Mouse (Mus musculus): ENCODE measurements around the gene Fahd2a.

Fahd2a gene

GRCm38 (mm10) chr2:127435135-127435534, 9.2 kb downstream of the Fahd2a start:
- in situ Hi-C loops (cut with MboI; ENCODE audit: unreplicated experiment in 2 of 2): loop anchor here in 1 of 2 experiments (5.0 kb wide), 1 partner anchor 263 kb away; no protein-coding TSS in a partner anchor

- in situ Hi-C loops (cut with MboI; ENCODE audit: unreplicated experiment in 2 of 2): no loop called here
Observed at GRCm38 (mm10) chr2:127433487-127434295, 10.7 kb downstream of the Fahd2a start.

GRCm38 (mm10) chr2:127430238-127430637, 14.1 kb downstream of the Fahd2a start:
- in situ Hi-C loops (cut with MboI; ENCODE audit: unreplicated experiment in 2 of 2): no loop called here

GRCm38 (mm10) chr2:127424977-127425376, 19.4 kb downstream of the Fahd2a start, which contains the start of gene Gpat2:
Gene Gpat2 (plus strand): TSS chr2:127425199.
- in situ Hi-C loops (cut with MboI; ENCODE audit: unreplicated experiment in 2 of 2): loop anchor here in 1 of 2 experiments (5.0 kb wide), 1 partner anchor 53 kb away; no protein-coding TSS in a partner anchor

GRCm38 (mm10) chr2:127418266-127418970, 25.9 kb downstream of the Fahd2a start:
- in situ Hi-C loops (cut with MboI; ENCODE audit: unreplicated experiment in 2 of 2): no loop called here

- in situ Hi-C loops (cut with MboI; ENCODE audit: unreplicated experiment in 2 of 2): no loop called here
Observed at GRCm38 (mm10) chr2:127416706-127417105, 27.7 kb downstream of the Fahd2a start.

GRCm38 (mm10) chr2:127415806-127416205, 28.6 kb downstream of the Fahd2a start:
- in situ Hi-C loops (cut with MboI; ENCODE audit: unreplicated experiment in 2 of 2): no loop called here

GRCm38 (mm10) chr2:127411126-127411525, 33.2 kb downstream of the Fahd2a start:
- in situ Hi-C loops (cut with MboI; ENCODE audit: unreplicated experiment in 2 of 2): no loop called here

- in situ Hi-C loops (cut with MboI; ENCODE audit: unreplicated experiment in 2 of 2): no loop called here
Observed at GRCm38 (mm10) chr2:127398738-127399137, 45.6 kb downstream of the Fahd2a start.

GRCm38 (mm10) chr2:127394606-127395161, 49.7 kb downstream of the Fahd2a start:
- in situ Hi-C loops (cut with MboI; ENCODE audit: unreplicated experiment in 2 of 2): no loop called here

- in situ Hi-C loops (cut with MboI; ENCODE audit: unreplicated experiment in 2 of 2): no loop called here
Observed at GRCm38 (mm10) chr2:127391323-127391722, 53.0 kb downstream of the Fahd2a start.

GRCm38 (mm10) chr2:127390846-127391245, 53.5 kb downstream of the Fahd2a start:
- in situ Hi-C loops (cut with MboI; ENCODE audit: unreplicated experiment in 2 of 2): no loop called here

- in situ Hi-C loops (cut with MboI; ENCODE audit: unreplicated experiment in 2 of 2): no loop called here
Observed at GRCm38 (mm10) chr2:127390352-127390751, 54.0 kb downstream of the Fahd2a start.

GRCm38 (mm10) chr2:127387521-127387920, 56.8 kb downstream of the Fahd2a start:
- in situ Hi-C loops (cut with MboI; ENCODE audit: unreplicated experiment in 2 of 2): no loop called here
